Mouse (Mus musculus): ENCODE data around the gene Ppp3ca. TPM values are rescaled to one million over a fixed set of nuclear protein-coding genes. Genes with fewer than 3 reads are reported as not detected.

The Ppp3ca gene
- total RNA-seq (2021): 100 to 1,000 TPM; 316 to 328 TPM

DNA sequence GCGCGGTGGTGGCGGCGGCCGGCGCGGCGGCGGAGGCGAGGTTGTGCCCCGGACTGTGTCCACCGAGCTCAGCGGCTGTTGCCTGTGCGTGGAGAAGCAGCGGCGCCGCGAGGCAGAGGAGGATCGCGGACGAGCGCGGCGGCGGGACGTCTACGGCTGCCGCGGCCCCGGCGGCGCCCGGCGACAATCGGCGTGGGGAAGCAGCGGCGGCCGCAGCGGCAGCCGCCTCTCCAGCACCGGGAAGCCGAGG lies at the start of gene Ppp3ca:
Gene Ppp3ca (plus strand): TSS at position 15 of the 250 bp plus-strand sequence.
- DNase-seq: no peak
- intact Hi-C loops (cut with DNase I): loop anchor here (5.0 to 10.0 kb wide), 3 partner anchors 167 to 783 kb away; no protein-coding TSS in a partner anchor

DNA sequence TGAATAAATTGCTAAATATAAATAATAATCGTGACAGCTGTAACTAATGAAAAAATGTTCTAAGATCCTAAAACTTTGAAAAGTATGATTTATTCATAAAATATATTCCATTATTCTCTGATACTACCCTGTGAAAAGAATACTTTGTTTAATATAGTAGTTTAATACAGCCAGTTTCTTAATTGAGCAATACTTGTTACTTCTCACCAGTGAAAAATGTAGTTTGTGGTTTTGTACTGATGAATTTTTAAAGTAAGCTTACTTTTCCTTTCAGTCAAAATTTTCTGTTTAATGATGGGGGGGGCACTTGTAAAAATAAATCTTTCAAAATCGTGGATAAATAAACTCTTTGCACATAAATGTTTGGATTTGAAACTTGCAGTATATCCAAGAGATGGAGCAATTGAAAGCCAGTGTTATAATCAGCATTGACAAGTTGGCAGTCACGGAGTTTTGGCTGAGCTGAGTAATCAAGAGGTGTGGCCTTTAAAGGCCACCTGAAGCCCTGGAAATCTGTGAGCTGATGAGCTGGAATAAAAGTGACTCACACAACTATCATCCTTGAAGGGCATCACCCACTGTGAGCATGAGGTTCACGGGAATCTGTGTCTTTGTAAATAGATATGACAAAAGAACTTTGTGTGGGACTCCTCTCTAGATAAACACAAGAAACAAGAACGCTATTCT lies 29.2 kb upstream of the Ppp3ca start:
- intact Hi-C loops (cut with DNase I): no loop called here

DNA sequence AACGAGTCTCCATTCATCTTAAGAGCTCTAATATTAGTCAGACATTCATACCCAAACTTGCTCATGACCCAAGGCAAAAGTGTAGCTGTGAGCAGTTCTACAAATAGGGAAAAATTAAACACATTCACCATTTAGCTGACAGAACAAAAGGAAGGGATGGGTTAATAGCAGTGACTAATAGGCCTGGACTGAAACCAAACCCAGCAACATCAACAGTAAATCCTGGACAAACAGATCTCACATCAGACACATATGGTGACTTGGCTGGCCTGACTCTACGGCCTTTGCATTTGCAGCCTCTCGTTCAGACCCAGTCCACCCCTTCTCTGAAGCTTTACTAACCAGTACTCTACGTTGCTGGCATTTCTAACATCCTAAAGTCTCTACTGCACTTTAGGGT lies 19.0 kb upstream of the Ppp3ca start:
- intact Hi-C loops (cut with DNase I): no loop called here
- DNase-seq: no peak

More for the DNA sequence above, 29.2 kb upstream of the Ppp3ca start:
- DNase-seq: no peak

DNA sequence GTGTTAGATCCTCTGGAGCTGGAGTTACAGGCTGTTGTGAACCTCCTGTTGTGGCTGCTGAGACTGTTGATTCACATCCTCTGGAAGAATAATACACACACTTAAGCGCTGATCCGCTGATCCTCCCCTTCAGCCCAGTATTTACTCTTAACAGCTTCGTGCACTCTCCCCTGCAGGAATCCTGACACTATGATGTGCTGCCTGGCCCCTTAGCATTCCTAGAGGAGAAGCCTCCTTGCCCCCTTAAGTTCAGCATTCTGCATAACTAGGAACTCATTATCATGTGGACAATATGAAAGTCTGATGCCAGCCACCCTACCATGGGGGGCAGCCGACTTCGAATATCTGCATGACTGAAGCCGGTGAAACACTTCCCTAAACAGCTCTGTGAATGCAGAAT lies 18.4 kb upstream of the Ppp3ca start:
- intact Hi-C loops (cut with DNase I): no loop called here
- no peak for DNase-seq

DNA sequence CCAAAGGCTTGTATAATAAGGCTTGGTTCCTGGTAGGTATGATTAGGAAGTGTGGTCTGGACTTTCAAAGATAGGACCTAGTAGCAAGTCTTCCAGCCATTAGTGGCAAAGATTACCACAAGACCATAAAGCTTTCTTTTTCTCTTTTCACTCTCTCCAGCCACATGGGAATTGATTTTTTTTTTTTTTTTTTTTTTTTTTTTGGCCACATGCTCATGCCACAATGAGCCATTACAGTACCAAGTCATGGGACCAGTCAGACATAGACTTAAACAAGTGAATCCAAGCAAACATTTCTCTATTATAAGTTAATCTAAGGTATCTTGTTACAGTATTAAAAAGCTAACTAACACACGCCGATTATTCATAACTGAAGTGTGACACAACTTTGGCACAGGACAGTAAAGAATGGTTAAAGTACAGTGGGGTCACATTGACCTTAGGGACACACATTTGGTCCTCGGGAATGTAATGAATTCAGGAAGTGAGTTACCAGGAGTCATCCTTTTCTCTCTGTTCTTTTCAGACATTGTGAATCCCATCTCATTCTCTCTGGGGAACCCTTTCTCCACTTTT lies 13.4 kb upstream of the Ppp3ca start:
- intact Hi-C loops (cut with DNase I): no loop called here
- no peak for DNase-seq

DNA sequence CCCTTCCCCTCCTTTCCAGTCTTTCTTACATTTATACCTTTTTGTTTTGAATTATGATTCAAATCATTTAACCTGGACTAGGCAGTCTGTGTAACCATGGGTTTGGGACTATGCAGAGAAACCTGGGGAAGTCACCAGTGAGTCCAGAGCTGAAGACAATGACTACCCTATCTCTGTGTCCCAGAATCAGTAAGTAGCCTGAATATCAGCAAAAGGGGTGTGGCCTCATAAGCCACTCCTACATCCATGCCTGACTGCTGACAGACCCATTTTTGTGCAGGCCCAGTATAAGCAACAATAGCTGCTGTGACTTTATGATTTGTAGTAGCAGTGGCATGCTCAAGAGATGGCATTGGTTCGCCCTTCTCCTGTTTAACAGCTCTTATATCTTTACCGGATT lies 11.2 kb upstream of the Ppp3ca start:
- DNase-seq: no peak
- intact Hi-C loops (cut with DNase I): no loop called here

DNA sequence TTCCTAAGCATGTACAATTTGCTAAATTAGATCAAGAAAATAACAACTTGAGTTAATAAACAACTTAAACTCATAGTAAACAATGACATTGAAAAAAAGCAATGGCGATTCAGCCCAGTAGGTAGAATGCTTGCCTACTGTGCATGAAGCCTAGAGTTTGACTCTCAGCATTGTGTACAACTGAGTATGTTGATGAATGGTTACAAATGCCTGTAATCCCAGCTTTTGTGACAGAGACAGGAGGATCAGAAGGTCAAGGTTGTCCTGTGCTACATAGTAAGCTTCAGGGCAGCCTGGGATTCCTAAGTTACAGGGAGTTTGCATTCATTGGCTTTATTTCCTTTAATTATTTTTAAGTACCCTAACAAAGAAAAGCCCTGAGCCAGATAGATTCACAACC lies 4.8 kb upstream of the Ppp3ca start:
- no peak for DNase-seq
- intact Hi-C loops (cut with DNase I): loop anchor here (10.0 kb wide), 1 partner anchor 660 kb away; no protein-coding TSS in a partner anchor

DNA sequence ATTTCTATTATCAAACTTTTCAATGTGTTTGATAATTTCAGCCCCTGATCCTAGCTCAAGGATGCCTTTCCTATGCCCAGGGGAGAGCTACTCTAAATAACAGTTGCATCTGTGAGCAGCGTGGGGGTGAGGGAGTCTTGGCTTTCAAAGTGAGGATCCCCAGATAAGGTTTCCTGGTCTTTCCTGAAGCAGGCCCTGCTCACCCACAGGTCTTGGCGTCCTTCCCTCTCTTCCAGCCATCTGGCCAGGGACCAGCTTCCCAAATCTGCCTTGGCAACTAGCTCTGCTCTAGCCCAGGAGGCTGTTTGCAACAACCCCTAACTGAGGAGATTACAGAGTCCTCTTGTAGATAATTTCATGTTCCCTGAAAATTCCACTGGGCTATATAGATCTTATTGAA lies 1.9 kb upstream of the Ppp3ca start:
- intact Hi-C loops (cut with DNase I): loop anchor here (10.0 kb wide), 1 partner anchor 663 kb away; no protein-coding TSS in a partner anchor
- DNase-seq: peak; percentile 87

DNA sequence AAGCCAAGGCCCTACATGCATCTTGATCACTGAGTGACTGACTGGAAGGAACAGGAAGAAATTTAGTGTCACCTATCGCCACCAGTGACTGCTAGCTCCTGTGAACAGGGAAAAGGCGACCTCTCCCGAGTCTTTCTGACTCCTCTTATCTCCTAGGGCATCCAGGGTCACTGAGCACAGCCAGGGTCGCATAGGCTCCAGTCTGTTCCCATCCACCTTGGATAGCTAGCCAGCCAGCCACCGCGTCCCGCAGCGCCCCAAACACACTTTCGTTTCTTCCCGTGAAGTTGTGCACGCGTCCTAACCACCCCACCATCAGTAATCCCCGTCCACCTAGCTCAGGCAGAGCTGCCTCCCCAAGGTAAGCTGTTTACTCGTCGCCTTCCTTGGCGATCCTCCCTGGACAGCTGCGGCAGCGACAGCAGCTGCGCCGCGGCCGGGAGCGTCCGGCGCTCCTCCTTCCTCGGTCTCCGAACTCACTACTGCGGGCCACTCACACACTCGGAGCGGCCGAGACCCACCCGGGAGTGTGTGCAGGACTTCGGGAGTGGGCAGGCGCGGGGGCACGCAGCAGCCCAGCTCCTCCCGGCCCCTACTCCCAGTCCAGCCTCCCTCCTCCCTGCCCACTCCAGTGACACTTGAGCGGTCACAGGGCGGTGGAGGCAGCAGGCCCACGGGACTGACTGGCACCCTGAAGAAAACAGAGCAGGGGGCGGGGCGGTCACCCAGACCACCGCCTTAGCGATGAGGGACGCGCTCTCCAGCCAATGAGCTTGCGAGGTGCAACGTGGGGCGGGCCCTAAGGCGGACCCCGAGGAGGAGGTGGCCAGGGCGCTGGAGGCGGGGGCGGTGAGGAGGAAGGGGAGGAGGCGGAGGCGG lies 454 bp upstream of the Ppp3ca start:
- intact Hi-C loops (cut with DNase I): loop anchor here (5.0 to 10.0 kb wide), 4 partner anchors 168 to 782 kb away; no protein-coding TSS in a partner anchor
- DNase-seq: peak; percentile 100

DNA sequence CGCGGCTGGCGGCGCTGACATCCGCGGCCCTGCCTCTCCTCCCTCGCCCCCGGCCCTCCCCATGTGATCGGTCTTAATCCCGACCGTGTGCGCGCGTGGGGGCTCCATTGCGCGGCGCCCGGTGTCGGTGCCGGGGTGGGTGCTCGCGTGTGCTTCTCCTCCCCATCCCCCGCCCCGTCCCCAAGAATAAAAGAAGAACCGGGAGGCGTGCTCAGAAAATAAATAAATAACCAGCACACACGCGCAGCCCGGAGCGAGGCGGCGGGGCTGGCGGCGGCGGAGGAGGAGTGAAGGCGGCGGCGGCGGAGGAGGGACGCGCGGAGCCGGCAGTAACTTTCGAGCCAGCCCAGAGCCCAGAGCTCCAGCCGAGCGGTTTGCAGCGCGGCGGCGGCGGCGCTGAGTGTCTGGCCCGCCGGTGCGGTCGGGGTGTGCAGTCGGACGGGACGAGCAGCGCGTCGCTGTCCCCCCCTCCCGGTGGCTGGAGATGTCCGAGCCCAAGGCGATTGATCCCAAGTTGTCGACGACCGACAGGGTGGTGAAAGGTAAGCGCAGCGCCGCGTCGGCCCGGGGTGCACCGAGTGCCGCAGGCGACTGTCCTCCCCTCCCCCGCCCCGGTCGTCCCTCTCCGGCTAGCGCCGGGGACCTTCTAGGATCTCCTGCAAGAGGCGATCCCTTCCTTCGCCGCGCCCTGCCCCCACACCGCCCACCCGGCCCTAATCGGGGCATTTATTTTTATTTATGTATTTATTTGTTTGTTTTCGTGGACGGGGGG lies 622 bp downstream of the Ppp3ca start:
- intact Hi-C loops (cut with DNase I): loop anchor here (5.0 to 10.0 kb wide), 3 partner anchors 167 to 783 kb away; no protein-coding TSS in a partner anchor
- peak; percentile 76 for DNase-seq

DNA sequence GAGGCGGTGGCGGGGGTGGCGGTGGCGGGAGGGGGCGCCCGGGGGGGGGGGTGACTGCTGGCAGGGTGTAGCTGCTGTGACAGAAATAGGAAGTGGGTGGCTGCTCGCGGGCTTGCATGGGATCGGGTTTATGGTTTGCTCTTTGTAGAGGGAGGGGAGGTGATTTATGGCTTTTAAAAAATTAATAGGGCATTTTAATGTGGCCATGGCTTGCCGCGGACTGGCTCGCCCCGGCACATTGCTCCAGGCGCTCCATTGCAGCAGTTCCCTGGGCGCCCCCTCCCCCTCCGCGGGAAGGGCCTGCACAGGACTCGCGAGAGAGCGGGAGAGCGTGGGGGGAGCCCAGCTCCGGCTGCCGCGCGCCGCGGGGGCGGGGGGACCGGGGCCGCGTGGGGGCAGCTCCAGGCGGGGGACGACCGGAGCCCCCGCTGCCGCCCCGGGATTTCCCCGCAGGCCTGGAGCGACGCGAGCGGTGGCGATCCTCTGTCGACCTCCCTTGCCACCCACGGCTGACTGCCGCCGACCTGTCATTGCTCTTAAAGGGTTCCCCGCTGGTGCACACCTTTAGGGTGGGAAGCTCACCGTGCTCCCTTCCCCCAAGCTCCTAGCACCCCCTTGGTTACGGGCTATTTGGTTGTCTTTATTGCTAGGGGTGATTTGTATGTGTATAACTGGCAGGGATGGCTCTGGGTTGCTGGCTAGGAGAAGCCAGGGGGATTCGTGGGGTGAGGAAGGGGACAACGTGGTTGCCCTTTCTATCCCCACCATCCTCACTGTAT lies 1.4 kb downstream of the Ppp3ca start:
- DNase-seq: peak; percentile 84
- intact Hi-C loops (cut with DNase I): loop anchor here (5.0 to 10.0 kb wide), 3 partner anchors 166 to 784 kb away; no protein-coding TSS in a partner anchor

DNA sequence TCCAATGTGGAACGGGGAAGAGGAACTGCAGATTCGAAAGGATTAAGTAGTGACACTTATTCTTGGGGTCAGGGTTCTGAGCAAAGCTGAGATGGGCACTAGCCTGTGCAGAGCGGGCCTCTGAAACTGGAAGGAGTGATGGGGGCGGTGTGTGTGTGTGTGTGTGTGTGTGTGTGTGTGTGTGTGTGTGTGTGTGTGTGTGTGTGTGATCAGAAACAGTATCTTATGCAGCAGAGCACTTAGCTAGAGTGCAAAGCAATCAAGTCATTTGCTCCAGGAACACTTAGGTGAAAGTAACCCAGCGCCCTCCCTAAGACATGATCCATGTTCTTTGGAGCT lies 2.0 kb downstream of the Ppp3ca start:
- DNase-seq: no peak
- intact Hi-C loops (cut with DNase I): loop anchor here (5.0 to 10.0 kb wide), 3 partner anchors 165 to 785 kb away; no protein-coding TSS in a partner anchor

DNA sequence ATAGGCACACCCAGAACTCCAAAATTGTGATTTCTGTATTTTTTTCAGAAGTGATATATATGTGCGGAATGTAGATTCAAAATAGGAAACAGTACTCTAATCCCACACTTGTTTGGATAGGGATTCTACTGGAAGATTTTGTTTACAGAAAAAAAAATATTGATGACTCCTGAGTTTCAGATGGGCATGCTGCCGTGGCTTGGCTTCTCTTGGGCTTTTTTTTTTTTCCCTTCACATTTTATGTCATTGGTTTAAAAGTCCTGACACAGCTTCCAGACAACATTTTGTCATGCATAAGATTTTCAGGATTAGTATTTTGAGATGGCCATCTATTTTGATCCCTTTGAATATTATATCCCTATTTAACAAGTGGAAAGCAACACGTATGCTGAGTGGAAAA lies 2.9 kb downstream of the Ppp3ca start:
- intact Hi-C loops (cut with DNase I): loop anchor here (5.0 to 10.0 kb wide), 3 partner anchors 164 to 786 kb away; no protein-coding TSS in a partner anchor

DNA sequence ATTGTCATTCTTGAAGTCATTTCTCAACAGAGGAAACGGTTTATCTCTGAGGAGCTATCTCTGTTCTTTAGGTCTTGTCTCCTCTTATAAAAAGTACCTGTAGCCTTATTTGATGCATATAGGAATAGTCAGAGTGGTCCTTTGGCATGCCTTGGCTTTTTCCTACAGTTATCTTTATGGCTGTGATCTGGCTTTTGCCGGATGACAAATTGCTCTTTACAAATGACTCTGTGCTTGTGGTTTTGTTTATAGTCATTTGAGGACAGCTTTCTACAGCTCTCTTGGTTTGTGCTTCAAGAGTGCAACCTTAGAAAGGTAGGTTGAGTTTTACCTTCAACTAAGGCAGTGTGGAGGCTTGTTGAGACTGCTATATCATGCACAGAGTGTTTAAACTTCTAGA lies 3.4 kb downstream of the Ppp3ca start:
- DNase-seq: no peak

More for the DNA sequence above, 2.9 kb downstream of the Ppp3ca start:
- DNase-seq: no peak

DNA sequence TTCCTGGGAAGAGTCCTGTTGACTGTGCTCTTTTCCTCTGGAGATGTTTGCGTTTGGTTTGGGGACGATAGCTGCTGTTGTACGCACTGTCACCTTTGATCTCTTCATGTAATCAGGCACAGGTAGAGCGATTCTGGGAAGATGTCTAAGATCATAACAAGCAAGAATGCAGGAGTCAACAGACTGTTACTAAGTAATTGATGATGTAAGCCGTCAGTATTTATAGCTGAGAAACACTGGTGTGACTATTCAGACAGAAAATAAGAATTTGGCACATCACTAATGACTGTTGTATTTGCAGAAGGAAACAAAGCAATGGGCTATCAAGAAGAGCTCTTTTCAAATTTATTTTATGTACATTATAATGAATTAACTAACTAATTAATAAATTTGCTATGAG lies 4.6 kb downstream of the Ppp3ca start:
- DNase-seq: no peak
- intact Hi-C loops (cut with DNase I): loop anchor here (5.0 to 10.0 kb wide), 3 partner anchors 163 to 787 kb away; no protein-coding TSS in a partner anchor

More for the DNA sequence above, 3.4 kb downstream of the Ppp3ca start:
- intact Hi-C loops (cut with DNase I): loop anchor here (5.0 to 10.0 kb wide), 3 partner anchors 164 to 786 kb away; no protein-coding TSS in a partner anchor

DNA sequence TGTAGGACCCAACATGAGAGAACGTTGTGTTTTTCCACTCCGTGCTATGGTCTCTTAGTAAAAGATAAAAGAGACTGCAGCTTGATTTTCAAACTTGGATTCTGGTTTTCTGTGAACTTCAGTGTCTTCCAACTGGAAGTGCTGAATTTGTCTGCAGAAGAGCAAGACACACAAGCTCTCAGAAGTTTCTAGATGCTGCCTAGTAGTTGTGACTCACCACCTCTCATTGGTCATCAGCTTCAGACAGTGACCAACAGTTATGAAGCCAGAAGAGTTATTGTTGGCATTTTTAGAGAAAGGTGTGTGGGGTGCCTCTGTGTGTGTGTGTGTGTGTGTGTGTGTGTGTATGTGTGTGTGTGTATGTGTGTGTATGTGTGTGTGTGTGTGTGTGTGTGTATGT lies 7.1 kb downstream of the Ppp3ca start:
- no peak for DNase-seq
- intact Hi-C loops (cut with DNase I): loop anchor here (10.0 kb wide), 1 partner anchor 218 kb away; no protein-coding TSS in a partner anchor

DNA sequence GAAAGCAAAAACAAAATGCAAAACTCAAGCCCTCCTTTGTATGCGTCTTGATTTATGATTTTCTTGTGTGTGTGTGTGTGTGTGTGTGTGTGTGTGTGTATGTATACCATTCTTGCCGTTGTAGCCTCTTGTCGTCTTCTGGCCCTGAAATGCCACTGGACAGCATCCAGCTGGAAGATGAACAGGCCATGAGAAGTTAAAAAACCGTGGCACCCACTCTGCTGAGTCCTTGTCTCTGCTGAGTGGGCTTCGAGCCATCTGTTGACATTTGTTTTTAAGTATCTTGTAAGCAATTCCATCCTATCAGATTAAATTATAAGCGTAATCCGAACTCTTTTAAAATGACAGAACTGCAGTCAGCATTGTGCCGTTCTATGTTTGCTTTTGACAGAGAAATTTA lies 8.5 kb downstream of the Ppp3ca start:
- intact Hi-C loops (cut with DNase I): loop anchor here (10.0 kb wide), 1 partner anchor 216 kb away; no protein-coding TSS in a partner anchor
- peak; percentile 77 for DNase-seq

DNA sequence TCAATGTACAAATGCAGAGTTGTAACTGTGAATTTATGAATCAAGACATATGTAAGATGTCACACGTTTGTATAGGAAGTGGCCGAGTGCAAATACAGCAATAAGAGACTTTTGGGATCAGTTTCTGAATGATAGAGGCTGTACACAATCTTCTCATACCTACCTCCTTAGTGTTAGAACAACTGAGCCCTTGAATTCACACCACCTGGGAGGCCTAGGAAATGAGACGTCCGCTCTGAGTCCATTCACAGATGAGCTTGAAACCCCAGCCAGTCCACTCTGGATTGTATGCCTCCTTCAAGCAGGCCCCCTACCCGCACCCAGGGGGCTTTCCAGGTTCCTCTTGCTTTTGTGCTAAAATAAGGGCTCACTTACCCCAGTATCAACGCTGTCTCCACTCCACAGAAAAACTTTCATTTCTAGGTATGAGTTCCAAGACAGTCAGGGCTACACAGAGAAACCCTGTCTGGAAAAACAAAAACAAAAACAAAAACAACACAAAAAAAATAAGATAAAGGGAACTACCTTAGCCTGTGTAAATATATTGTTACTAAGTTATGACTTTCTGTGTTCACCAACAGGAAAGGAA lies 10.1 kb downstream of the Ppp3ca start:
- DNase-seq: no peak
- intact Hi-C loops (cut with DNase I): loop anchor here (10.0 kb wide), 1 partner anchor 215 kb away; no protein-coding TSS in a partner anchor

DNA sequence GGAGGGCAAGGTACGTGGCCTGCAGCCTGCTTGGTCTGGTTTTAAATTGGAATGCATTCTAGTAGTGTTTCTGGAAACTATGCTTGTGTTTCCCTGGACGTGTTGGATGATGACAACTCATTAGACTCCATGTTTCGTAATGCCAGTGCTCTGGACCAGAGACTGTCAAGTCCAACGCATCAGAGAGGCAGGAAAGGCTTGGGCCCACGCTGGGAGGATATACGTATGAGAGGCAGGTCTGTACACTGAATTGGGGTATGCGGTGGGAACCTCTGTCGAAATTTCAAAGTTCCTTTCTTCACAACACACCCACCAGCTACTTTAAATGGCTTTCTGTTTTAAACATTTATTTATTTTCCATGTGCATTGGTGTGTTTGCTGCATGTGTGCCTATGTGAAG lies 12.3 kb downstream of the Ppp3ca start:
- no peak for DNase-seq
- intact Hi-C loops (cut with DNase I): no loop called here
